Mouse (Mus musculus): ENCODE measurements around the gene Mypn.

Mypn gene

GRCm38 (mm10) chr10:63099521-63099920 is 104.2 kb downstream of the Mypn start, which contains the start of gene Atoh7:
Gene Atoh7, plus strand, starts transcription at chr10:63099651.
- DNase-seq = no peak

GRCm38 (mm10) chr10:63098191-63098590 is 105.6 kb downstream of the Mypn start:
- no peak for DNase-seq

- DNase-seq = no peak
Observed at GRCm38 (mm10) chr10:63096757-63097156, 107.0 kb downstream of the Mypn start.

- no peak for DNase-seq
Observed at GRCm38 (mm10) chr10:63092616-63093550, 110.9 kb downstream of the Mypn start.

GRCm38 (mm10) chr10:63091915-63092314 is 111.8 kb downstream of the Mypn start:
- DNase-seq = no peak

GRCm38 (mm10) chr10:63089758-63090571 is 113.8 kb downstream of the Mypn start:
- DNase-seq = no peak

- no peak for DNase-seq
Observed at GRCm38 (mm10) chr10:63089103-63089757, 114.5 kb downstream of the Mypn start.

- DNase-seq = no peak
Observed at GRCm38 (mm10) chr10:63086304-63086703, 117.4 kb downstream of the Mypn start.

- peak; percentile 76 to 85 for DNase-seq
Observed at GRCm38 (mm10) chr10:63065988-63066387, 137.8 kb downstream of the Mypn start.
